Mouse (Mus musculus): ENCODE measurements around the gene Natd1. TPM values are rescaled to one million over a fixed set of nuclear protein-coding genes. Genes with fewer than 3 reads are reported as not detected.

Gene Natd1
- polyA plus RNA-seq (2017; shearing (Covaris generic)) = 10 to 100 TPM in 1 of 2 experiments, 1 to 10 TPM in 1; 6.6 to 11.7 TPM

GRCm38 (mm10) chr11:60914491-60914890 is at the start of gene Natd1:
TSS of gene Natd1 (minus strand) at chr11:60914750.

DNA sequence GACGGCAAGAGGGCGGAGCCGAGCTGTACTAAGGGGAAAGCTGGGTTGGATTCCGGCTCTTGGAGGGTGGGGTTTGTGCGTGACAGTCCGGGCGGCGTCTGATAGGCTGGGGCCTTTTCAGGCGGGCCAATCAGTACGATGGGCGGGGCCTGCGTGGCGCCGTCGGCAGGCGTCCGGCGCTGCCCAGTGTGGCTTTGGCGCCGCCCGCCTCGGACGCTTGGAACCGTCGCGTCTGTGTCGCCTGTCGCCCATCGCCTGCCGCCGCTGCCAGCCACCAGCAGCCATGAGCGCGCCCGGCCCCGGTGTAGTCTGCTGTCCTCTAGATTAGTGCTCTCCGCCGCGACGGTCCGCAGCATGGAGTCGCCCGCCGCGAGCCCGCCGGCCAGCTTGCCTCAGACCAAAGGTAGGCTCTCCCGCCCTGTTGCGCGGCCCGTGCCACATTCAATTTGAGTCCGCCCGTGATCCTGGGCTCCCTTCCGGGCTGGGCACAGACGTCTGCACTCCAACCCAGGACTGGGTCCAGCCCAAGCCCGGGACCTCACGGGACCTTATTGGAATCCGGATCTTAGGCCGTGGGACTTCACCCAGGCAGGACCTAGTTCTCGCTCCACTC is 17.4 kb upstream of the Natd1 start, which contains the start of gene Map2k3:
Map2k3 (plus strand) TSS at position 165 of the 613 bp plus-strand sequence.

GRCm38 (mm10) chr11:60878675-60879294 is 35.8 kb downstream of the Natd1 start, which contains the start of gene Tmem11:
TSS of gene Tmem11 (minus strand) at chr11:60879272.

Other genes with a start within 250 kb of the Natd1 start
- 10 to 100 TPM; 34.8 to 42.6 TPM for gene Llgl1, start 215.0 kb downstream of the Natd1 start, polyA plus RNA-seq (2017; shearing (Covaris generic))
- gene Flii, start 187.5 kb downstream of the Natd1 start, polyA plus RNA-seq (2017; shearing (Covaris generic)) = 100 to 1,000 TPM; 175 to 177 TPM
- gene Mief2, start 186.4 kb downstream of the Natd1 start, polyA plus RNA-seq (2017; shearing (Covaris generic)) = 10 to 100 TPM; 12.0 to 19.5 TPM
- gene Top3a, start 137.4 kb downstream of the Natd1 start, polyA plus RNA-seq (2017; shearing (Covaris generic)) = 10 to 100 TPM; 18.0 to 31.5 TPM
- gene Smcr8, start 137.2 kb downstream of the Natd1 start, polyA plus RNA-seq (2017; shearing (Covaris generic)) = 10 to 100 TPM; 11.1 to 14.2 TPM
- gene Shmt1, start 103.0 kb downstream of the Natd1 start, polyA plus RNA-seq (2017; shearing (Covaris generic)) = 10 to 100 TPM; 12.9 to 13.5 TPM
- 10 to 100 TPM; 29.4 to 39.9 TPM for gene Dhrs7b, start 84.1 kb downstream of the Natd1 start, polyA plus RNA-seq (2017; shearing (Covaris generic))
- gene Tmem11, start 35.5 kb downstream of the Natd1 start, polyA plus RNA-seq (2017; shearing (Covaris generic)) = 10 to 100 TPM; 33.7 to 52.1 TPM
- 10 to 100 TPM; 86.9 to 87.6 TPM for gene Map2k3, start 17.3 kb upstream of the Natd1 start, polyA plus RNA-seq (2017; shearing (Covaris generic))
- under 1 TPM in 1 of 2 experiments, not detected in 1; 0.16 TPM for gene Kcnj12, start 107.8 kb upstream of the Natd1 start, polyA plus RNA-seq (2017; shearing (Covaris generic))
- 10 to 100 TPM; 41.2 to 67.6 TPM for gene Tnfrsf13b, start 212.0 kb upstream of the Natd1 start, polyA plus RNA-seq (2017; shearing (Covaris generic))

Data from inflammation-experienced regulatory T-cells (primary cell).